Mouse (Mus musculus) heart, adult 2 months (tissue): ENCODE results near the gene Reep6.

ENCODE experiments used
- EP300 ChIP-seq: fragments of 200-500 bp; IDR thresholded peaks from 2 replicates; pipeline ENCODE4 v1.6.1; 2011; ENCODE audit warnings: low read depth, low read length, control low read depth; ENCODE audit not compliant: insufficient read depth
- POLR2A ChIP-seq: fragments of 200-500 bp; IDR thresholded peaks from 2 replicates; pipeline ENCODE4 v1.6.1; 2011; ENCODE audit warnings: mild to moderate bottlenecking, low read depth, low read length, control low read depth; ENCODE audit not compliant: insufficient read depth

GRCm38 (mm10) chr10:80341026-80341425 is 11.3 kb downstream of the Reep6 start:
- TF ChIP-seq EP300: no peak
- TF ChIP-seq POLR2A: no peak
